Mouse (Mus musculus) kidney, postnatal 4 days (tissue): Measurements from ENCODE around the gene Gm9999.
"Not testable (repeated sequence)": the region's sequence is repeated elsewhere in the genome, so short reads cannot be mapped to it uniquely, and the experiment has no call there.

ENCODE experiments used
- DNase-seq, 2 experiments: peaks; one replicate each; pipeline ENCODE4 v3.0.0; 2021; ENCODE audit warnings: mixed read lengths in 2 of 2

Gm9999 gene

DNA sequence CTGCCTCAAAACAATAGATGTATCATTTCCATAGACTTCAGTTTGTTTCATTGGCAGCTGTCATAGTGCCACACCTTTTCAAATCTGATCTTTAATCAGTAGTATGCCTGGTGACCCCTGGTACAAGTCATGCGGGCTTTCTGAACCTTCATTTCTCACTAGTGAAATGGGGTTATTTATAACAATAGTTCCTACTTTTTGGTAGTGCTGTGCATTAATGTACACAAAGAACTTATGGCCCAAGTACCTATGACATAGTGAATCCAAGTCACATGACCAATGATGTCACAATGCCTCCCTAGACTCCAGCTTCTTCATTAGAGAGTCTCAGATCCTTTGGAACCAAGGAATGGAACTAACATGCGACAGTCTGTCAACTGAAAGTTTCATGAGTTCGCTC, at the start of gene Gm9999:
Gene Gm9999, plus strand, starts transcription at position 301 of the 400 bp plus-strand sequence.
- no peak for DNase-seq

- DNase-seq = peak; percentile 22 to 37
These were observed 48.6 kb upstream of the Gm9999 start for GRCm38 (mm10) chr7:46934788-46935187.

DNA sequence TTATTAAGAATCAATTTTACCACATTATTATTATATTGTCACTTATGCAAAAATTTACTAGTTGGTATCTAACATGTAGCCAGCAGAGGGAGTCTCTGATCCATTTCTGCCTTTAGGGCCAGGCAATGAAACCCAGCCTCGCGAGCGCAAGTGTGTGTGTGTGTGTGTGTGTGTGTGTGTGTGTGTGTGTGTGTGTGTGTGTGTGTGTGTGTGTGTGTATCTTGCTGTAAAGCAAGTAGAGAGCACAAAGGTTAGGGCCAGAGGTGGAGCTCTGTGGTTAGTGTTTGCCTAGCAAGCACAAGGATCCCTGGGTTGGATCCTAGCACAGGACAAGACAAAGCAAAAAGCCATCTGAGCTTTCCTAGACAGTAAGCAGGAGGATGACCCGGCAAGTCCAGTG, 47.5 kb upstream of the Gm9999 start:
- peak; percentile 35 to 57 for DNase-seq

GRCm38 (mm10) chr7:46957831-46958691, 25.3 kb upstream of the Gm9999 start, which contains the start of gene Uevld:
Gene Uevld (minus strand): TSS chr7:46958527.
- peak; percentile 98 for DNase-seq

- peak in 1 of 2 experiments; percentile 11 for DNase-seq
These were observed 24.5 kb upstream of the Gm9999 start for GRCm38 (mm10) chr7:46958853-46959252.

GRCm38 (mm10) chr7:46960991-46961390, 22.4 kb upstream of the Gm9999 start:
- no peak for DNase-seq

DNA sequence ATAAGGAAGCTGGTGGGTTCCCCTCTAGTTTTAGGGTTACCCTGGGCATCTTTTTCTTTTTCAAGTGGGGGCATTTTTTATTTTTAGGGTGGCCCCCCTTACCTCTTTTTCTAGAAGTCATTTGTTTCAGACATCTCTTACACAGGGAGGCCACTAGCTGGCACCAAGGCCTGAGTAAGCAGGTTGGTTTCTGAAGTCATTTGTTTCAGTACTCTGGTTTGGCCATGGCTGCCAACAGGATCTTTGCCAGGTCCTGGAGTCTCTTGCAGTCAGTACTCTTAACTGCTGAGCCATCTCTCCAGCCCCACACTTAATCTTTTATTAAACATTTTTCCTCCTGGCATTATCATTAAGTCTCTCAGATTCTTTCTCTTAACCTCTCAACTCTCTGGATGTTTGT, 21.2 kb upstream of the Gm9999 start:
- DNase-seq = peak in 1 of 2 experiments; percentile 11

DNA sequence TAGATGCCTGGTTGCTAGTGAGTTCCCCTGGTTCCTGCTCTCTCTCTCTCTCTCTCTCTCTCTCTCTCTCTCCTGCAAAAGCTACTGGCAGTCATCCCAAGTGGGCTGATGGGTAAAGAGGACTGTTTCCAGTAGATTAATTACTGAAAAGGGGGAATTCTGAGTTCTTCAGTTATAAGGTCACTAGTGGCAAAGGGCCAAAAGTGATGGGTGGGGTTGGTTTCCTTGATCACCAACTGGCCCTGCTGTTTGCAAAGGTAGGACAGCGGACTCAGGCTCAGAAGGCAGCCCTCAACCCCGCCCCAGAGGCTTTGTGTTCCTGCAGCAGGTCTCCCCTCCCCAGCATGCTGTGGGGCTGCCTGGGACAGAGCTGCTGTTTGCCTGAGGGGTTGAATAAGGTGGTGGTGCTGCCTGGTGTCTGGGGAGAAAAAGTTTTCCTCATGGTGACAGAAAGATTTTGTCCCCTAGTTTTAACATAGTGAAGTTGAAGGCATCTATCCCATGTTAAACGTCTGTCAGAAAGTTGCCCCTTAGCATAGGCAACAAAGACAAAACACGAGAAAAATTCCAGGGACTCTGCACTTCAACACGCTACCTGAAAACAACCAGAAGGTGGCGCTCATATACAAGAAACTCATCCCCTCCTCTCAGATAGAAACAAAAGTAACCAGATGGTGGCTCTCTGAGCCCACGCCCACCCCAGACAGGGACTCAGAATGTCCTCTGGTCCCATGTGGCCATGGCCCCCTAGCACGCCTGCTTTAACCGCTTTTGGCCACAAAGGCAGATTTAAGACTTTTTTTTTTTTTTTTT, 20.4 kb upstream of the Gm9999 start:
- peak; percentile 75 to 82 for DNase-seq

GRCm38 (mm10) chr7:46964070-46964469, 19.3 kb upstream of the Gm9999 start:
- DNase-seq = no peak

DNA sequence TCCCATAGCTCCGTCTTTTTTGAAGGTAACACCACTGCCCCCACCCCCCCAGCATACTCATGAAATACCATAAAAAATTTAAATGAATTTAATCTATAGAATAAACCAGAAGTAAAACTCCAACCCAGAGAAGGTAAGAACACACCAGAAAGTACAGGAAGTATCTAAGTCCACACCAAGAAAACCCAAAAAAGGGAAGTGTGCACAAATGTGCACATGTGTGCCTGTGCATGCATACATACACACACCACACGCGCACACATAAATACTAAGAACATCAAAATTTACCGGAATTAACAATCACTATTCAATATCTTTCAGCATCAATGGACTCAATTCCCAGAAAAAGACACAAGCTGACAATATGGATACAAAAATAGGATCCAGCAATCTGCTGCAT, 13.5 kb upstream of the Gm9999 start:
- DNase-seq = no peak

GRCm38 (mm10) chr7:46974648-46975047, 8.7 kb upstream of the Gm9999 start:
- DNase-seq = no peak

GRCm38 (mm10) chr7:46975456-46975855, 7.9 kb upstream of the Gm9999 start:
- DNase-seq = no peak

DNA sequence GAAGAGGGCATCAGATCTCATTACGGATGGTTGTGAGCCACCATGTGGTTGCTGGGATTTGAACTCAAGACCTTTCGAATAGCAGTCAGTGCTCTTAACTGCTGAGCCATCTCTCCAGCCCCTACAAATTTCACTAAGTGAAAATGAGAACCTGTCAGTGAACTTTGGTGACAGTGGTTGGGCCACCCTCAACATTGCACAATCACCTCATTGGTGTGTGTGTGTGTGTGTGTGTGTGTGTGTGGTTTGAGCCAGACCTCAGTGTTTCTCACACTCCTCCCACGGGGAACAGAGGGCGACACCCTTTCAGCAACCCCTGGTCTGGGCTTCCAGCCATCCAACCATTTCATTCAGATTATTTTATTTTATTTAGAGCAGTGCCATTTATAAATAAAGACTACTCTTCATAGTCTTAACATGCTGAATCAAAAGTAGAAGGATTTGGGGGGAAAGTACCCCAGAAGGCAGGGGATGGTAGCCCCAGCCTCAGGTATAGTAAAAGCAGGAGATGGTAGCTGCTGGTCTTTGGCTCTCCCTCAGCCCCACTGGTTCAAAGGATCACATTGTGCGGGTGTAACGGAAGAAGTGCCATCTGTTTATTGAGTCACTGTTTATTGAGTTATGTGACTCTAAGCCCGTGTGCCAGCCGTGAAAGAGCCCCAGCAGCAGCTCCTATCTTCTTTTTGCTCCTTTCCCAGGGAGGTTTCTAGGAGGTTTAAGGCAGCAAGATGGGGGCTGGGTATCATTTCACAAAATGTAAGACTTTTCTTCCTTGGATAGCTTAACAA, 2.5 kb downstream of the Gm9999 start:
- DNase-seq = no peak

GRCm38 (mm10) chr7:46986646-46987045, 3.3 kb downstream of the Gm9999 start:
- peak; percentile 24 to 37 for DNase-seq

DNA sequence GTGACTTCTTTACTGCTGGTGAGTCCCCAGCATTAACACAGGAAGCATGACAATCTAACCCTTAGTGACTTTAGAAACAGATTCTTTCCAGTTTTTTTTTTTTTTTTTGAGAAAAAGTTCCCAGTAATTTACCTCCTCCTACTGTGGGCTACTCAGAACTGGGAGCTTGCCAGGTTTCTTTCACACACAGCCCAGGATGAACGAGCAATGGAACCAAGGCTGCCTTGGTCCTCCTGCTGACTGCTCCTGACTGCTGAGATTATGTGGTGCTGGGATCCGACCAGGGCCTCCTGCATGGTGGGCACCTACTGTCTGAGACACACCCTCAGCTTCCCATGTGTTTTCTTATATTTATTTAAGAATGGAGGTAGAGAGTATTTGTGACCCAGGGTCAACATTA, 3.7 kb downstream of the Gm9999 start:
- no peak for DNase-seq

DNA sequence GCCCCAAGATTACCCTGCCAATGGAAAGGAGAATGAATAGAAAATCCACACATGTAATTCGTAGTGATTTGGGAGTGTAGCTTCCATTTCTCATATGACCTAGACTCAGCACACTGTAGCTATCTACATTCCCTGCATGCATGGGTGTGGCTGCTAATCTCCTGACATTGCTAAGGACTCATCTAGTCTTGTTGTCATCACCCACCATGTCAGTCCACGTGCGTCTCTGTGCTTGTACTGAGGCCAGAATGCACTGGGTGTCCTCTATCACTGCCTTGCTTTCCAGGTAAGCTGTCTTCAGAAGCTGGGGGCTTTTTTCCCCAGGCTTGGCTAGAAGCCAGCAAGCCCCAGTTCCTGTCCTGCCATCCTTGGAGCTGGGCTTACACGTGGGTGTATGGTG, 6.0 kb downstream of the Gm9999 start:
- DNase-seq = not testable (repeated sequence)

DNA sequence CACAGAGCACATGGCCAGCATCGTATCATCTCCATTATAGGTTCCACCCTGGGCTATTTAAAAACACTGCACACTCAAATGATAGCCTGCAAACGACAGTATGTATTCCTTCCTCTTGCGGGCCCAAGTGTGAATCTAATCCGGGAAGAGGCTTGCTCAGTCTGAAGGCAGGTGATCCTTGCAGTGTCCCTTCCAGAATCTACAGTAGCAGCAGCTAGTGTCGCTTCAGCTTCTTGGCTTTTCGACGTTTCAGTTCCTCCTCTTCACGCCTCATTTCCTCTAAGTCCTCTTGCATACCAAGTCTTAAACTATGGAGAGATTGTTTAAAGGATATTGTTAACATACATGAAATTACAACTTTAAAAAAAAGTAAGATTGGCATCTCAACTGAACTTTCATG, 9.7 kb downstream of the Gm9999 start:
- DNase-seq = no peak

DNA sequence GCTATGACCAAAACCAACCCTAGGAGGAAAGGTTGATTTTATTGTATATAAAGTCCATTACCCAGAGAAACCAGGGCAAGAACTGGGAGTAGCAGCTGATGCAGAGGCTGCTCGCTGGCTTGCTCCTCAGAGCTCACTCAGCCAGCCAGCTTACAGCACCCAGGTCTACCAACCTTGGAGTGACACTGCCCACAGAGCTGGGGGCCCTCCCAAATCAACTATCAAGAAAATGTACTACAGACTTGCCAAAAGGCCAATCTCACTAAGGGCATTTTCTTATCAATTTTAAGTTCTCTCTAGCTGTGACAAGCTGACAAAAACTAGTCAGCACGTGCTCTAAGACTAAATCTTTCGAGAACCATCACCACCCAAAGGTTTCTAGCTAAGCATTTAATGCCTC, 12.2 kb downstream of the Gm9999 start:
- DNase-seq = no peak

DNA sequence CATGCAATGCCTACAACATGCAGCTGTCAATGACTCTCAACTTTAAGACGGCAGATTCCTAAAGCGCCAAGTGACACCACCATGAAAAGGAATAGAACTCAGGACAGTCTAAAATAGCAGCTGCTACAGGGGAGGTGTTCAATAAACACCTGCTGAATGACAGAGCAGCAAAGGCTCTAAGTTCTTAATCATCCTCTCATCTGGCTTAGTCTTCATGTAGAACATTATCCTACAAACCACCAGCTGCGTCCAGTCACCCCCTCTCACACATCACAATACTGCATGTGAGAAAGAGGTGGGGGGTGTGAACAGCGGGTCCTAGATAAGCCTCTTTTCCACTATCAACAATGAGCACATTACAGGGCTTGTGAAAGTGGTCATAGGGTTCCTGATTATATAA, 13.6 kb downstream of the Gm9999 start:
- no peak for DNase-seq

GRCm38 (mm10) chr7:46997644-46998395, 14.4 kb downstream of the Gm9999 start:
- DNase-seq = peak; percentile 19 to 41

GRCm38 (mm10) chr7:46998942-46999341, 15.6 kb downstream of the Gm9999 start:
- DNase-seq = no peak

- peak in 1 of 2 experiments; percentile 19 for DNase-seq
These were observed 16.7 kb downstream of the Gm9999 start for GRCm38 (mm10) chr7:46999983-47000643.
